ENCODE assay signal across 8 mouse cellular contexts in the genomic region with DNA sequence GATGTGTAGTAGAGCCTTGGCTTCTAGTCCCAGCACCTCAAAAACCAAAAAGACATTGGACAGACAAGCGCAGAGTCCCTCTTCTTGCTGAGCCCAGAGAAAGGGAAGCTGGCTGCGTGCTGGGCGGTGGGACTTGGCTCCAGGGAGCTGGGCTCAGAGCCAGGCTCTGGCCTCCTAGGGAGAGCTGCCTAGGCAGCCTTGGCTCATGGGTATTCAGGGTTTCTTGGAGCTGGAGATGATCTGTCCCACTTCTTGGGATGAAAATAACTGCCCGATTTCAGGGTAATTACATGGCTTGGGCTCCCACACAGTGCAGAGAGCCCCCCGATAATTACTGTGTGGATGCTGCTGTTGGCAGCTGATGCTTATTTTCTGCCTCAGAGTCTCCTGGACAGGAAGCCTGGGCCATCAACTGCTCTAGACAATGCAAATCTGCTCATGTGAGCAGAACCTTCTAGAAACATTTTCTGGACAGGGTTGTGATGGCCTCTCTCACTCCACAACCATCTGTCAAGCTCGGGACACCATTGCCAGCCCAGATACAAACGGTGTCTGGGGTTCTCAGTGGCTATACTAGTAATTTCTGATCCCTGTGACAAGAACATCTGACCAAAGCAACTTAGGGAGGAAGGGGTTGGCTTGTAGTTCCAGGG. TPM values are rescaled to one million over a fixed set of nuclear protein-coding genes. Genes with fewer than 3 reads are reported as not detected.
DNase-seq lines count a peak whose midpoint lies in the region; ATAC-seq and TF ChIP-seq lines count a peak whose summit lies in the region.

No protein-coding gene starts in this region.

- H3K9ac ChIP-seq in kidney, postnatal 0 days (ENCODE audit: low read depth, low read length) = no peak overlapping the region

- H3K4me1 ChIP-seq in embryonic facial prominence, embryonic 10.5 days = no peaks in the 10 kb centered on the region; the same call in 1 of the 2 replicates
- H3K4me1 ChIP-seq in kidney, postnatal 0 days (replicated peaks; ENCODE audit: insufficient read depth, low read length) = no peaks in the 10 kb centered on the region
- peaks cover 70% of the 10 kb centered on the region for H3K4me1 ChIP-seq in olfactory bulb, adult 2 months (ENCODE audit: control insufficient read depth, insufficient read depth, low read length)

- peak; percentile 47 to 59 for DNase-seq in layer of hippocampus, adult 18-20 months (ENCODE audit: low spot score in 2 of 2)
- no peak for DNase-seq in layer of hippocampus, adult 11-12 months (ENCODE audit: low spot score)
- DNase-seq in NIH3T3 (ENCODE audit: low read depth) = peak; percentile 26
- no peak for DNase-seq in embryonic facial prominence, embryonic 10.5 days (ENCODE audit: low spot score)
- no peak for DNase-seq in kidney, postnatal 0 days (ENCODE audit: low spot score)

- no peak overlapping the region for H3K4me3 ChIP-seq in embryonic facial prominence, embryonic 10.5 days
- H3K4me3 ChIP-seq in kidney, postnatal 0 days (replicated peaks; ENCODE audit: low read depth, low read length) = no peak overlapping the region
- H3K4me3 ChIP-seq in olfactory bulb, adult 2 months (ENCODE audit: insufficient read depth, low read depth, low read length) = no peak overlapping the region

- no peak for ATAC-seq in kidney, postnatal 0 days (replicated peaks; ENCODE audit: low FRiP score, low read depth)
- no peak for ATAC-seq in cerebellum, adult (ENCODE audit: insufficient number of reproducible peaks, low FRiP score, low TSS enrichment)
- ATAC-seq in megakaryocyte-erythroid progenitor cell, adult 5-6 weeks (replicated peaks; ENCODE audit: low FRiP score, low TSS enrichment, poor library complexity, severe bottlenecking) = no peak

- H3K9me3 ChIP-seq in embryonic facial prominence, embryonic 10.5 days = no peaks in the 10 kb centered on the region
- H3K9me3 ChIP-seq in kidney, postnatal 0 days (replicated peaks; ENCODE audit: low read length) = no peaks in the 10 kb centered on the region

- H3K4me2 ChIP-seq in kidney, postnatal 0 days (ENCODE audit: low read length) = no peak overlapping the region

- WGBS in embryonic facial prominence, embryonic 10.5 days = 87% methylated on average over 7 of the region's 7 CpGs
- 70% methylated on average over 7 of the region's 7 CpGs for WGBS in kidney, postnatal 0 days
- WGBS in olfactory bulb, adult 2 months = 19% methylated on average over 7 of the region's 7 CpGs

- H3K36me3 ChIP-seq in embryonic facial prominence, embryonic 10.5 days (replicated peaks) = no peaks in the 10 kb centered on the region
- no peaks in the 10 kb centered on the region for H3K36me3 ChIP-seq in kidney, postnatal 0 days (ENCODE audit: insufficient read depth, low read length)

- no peak for TF ChIP-seq CTCF in kidney, postnatal 0 days (IDR thresholded peaks at IDR 0.05; ENCODE audit: low read depth)
- TF ChIP-seq CTCF in olfactory bulb, adult 2 months (IDR thresholded peaks at IDR 0.05; ENCODE audit: insufficient read depth, low read depth, low read length) = no peak

- H3K27ac ChIP-seq in embryonic facial prominence, embryonic 10.5 days (replicated peaks) = peak overlapping the region; percentile 44; the same call in 1 of the 2 replicates
- H3K27ac ChIP-seq in kidney, postnatal 0 days = peak overlapping the region; percentile 13; the same call in 1 of the 2 replicates
- H3K27ac ChIP-seq in olfactory bulb, adult 2 months (ENCODE audit: insufficient read depth, low read depth, low read length) = peak overlapping the region; percentile 74

- TF ChIP-seq POLR2A in olfactory bulb, adult 2 months (IDR thresholded peaks at IDR 0.05; ENCODE audit: insufficient read depth, low read depth, low read length) = no peak

- H3K27me3 ChIP-seq in embryonic facial prominence, embryonic 10.5 days (replicated peaks; ENCODE audit: low read depth, poor library complexity, severe bottlenecking) = no peaks in the 10 kb centered on the region
- no peaks in the 10 kb centered on the region for H3K27me3 ChIP-seq in kidney, postnatal 0 days (ENCODE audit: insufficient read depth, low read length)

RNA-seq across cellular contexts. Expression of a gene that starts 33.3 kb away (rescaled TPM):
- 1 to 10 TPM; 4.6 to 4.7 TPM for total RNA-seq in layer of hippocampus, adult 18-20 months (2021)
- 48.7 and 51.5 TPM in 2 replicates for polyA plus RNA-seq in embryonic facial prominence, embryonic 10.5 days (2016; fragmentation: Nextera tagmentation; extraction: Ambion mirVana)
- 20.9 and 23.5 TPM in 2 replicates for polyA plus RNA-seq in kidney, postnatal 0 days (2015; fragmentation: Nextera tagmentation; extraction: Ambion mirVana)
- not detected in 2 replicates for polyA plus RNA-seq in olfactory bulb, adult 2 months (2012; ENCODE audit: insufficient read depth, insufficient read length, low replicate concordance, missing spikeins)
- 6.2 and 9.7 TPM in 2 replicates for total RNA-seq in megakaryocyte-erythroid progenitor cell, adult 5-6 weeks (2014; fragmentation: Nextera tagmentation)
- 3.9 and 7.5 TPM in 2 replicates for total RNA-seq in megakaryocyte-erythroid progenitor cell, adult 5-6 weeks (2017)

RNA-seq across cellular contexts. Expression of a gene that starts 60.0 kb away (rescaled TPM):
- 10 to 100 TPM; 16.8 to 20.4 TPM for total RNA-seq in layer of hippocampus, adult 18-20 months (2021)
- polyA plus RNA-seq in embryonic facial prominence, embryonic 10.5 days (2016; fragmentation: Nextera tagmentation; extraction: Ambion mirVana) = 16.4 and 18.2 TPM in 2 replicates
- polyA plus RNA-seq in kidney, postnatal 0 days (2015; fragmentation: Nextera tagmentation; extraction: Ambion mirVana) = 13.4 and 14.4 TPM in 2 replicates
- not detected in 2 replicates for polyA plus RNA-seq in olfactory bulb, adult 2 months (2012; ENCODE audit: insufficient read depth, insufficient read length, low replicate concordance, missing spikeins)
- 12.0 and 13.5 TPM in 2 replicates for total RNA-seq in megakaryocyte-erythroid progenitor cell, adult 5-6 weeks (2014; fragmentation: Nextera tagmentation)
- total RNA-seq in megakaryocyte-erythroid progenitor cell, adult 5-6 weeks (2017) = 8.7 and 10.1 TPM in 2 replicates

Comparison
In these comparisons a context has a peak if more than half of its experiments do, and no peak if none do; other contexts are left out.
1. DNase-seq: peak in layer of hippocampus, adult 18-20 months (2 of 2) and NIH3T3 (single experiment); none in layer of hippocampus, adult 11-12 months (single experiment), embryonic facial prominence, embryonic 10.5 days (single experiment) and kidney, postnatal 0 days (single experiment).
2. H3K27ac ChIP-seq: peak in every context shown above with its lines; median percentile 74 in olfactory bulb, adult 2 months; 44 in embryonic facial prominence, embryonic 10.5 days; 13 in kidney, postnatal 0 days.
3. RNA of a gene that starts 33.3 kb away (polyA plus RNA-seq): 48.7 to 51.5 TPM in embryonic facial prominence, embryonic 10.5 days and 20.9 to 23.5 TPM in kidney, postnatal 0 days; not detected in olfactory bulb, adult 2 months; every median in the first group is over 10 times any median in the second.